Mouse (Mus musculus): ENCODE measurements around the gene Gm11172. TPM values are rescaled to one million over a fixed set of nuclear protein-coding genes. Genes with fewer than 3 reads are reported as not detected.

The Gm11172 gene
- polyA plus RNA-seq (2014; fragmentation: Nextera tagmentation; extraction: Ambion mirVana): not detected in 2 replicates

- Histone ChIP-seq H3K27me3 (ENCODE audit: control insufficient read depth, insufficient read depth, low read length) (no peaks in the 10 kb centered on the region), H3K9ac (ENCODE audit: low read length) (no peak within 1 kb of the TSS)
Observed at GRCm38 (mm10) chr16:10812865-10813371, at the start of gene Gm11172. Gene Gm11172 (plus strand): TSS chr16:10812915.

GRCm38 (mm10) chr16:10763540-10764264, 49.0 kb upstream of the Gm11172 start:
- H3K9ac ChIP-seq (ENCODE audit: low read length): no peak overlapping the region
- H3K36me3 ChIP-seq (ENCODE audit: control insufficient read depth, insufficient read depth, low read length): no peaks in the 10 kb centered on the region
- H3K9me3 ChIP-seq (ENCODE audit: control insufficient read depth, low read length): no peaks in the 10 kb centered on the region
- no peak overlapping the region for H3K4me2 ChIP-seq (ENCODE audit: low read length)
- H3K27ac ChIP-seq (replicated peaks in 1 of 2; ENCODE audit: control insufficient read depth in 1 of 2, insufficient read depth in 1 of 2, low read depth in 2 of 2, low read length in 2 of 2): no peak overlapping the region
- H3K4me3 ChIP-seq (ENCODE audit: control insufficient read depth in 1 of 2, insufficient read depth in 1 of 2, low read depth in 1 of 2, low read length in 2 of 2): no peak overlapping the region
- H3K27me3 ChIP-seq (ENCODE audit: control insufficient read depth, insufficient read depth, low read length): 0 out of 2 replicates have a peak, but pooled peaks cover 3% of the 10 kb centered on the region
- ATAC-seq (ENCODE audit: insufficient number of reproducible peaks, insufficient read depth, low FRiP score, low read depth): no peak
- WGBS: 53% methylated on average over 6 of the region's 6 CpGs
- peaks cover 0 to 5% of the 10 kb centered on the region in 2 experiments; a peak in 2 of 4 replicates for H3K4me1 ChIP-seq (ENCODE audit: control insufficient read depth in 2 of 2, insufficient read depth in 2 of 2, low read length in 2 of 2)

More at GRCm38 (mm10) chr16:10812865-10813371, at the start of gene Gm11172:
- Histone ChIP-seq H3K36me3 (ENCODE audit: control insufficient read depth, insufficient read depth, low read length) (no peaks in the 10 kb centered on the region), H3K27ac (replicated peaks in 1 of 2; ENCODE audit: control insufficient read depth in 1 of 2, insufficient read depth in 1 of 2, low read depth in 2 of 2, low read length in 2 of 2) (no peak within 1 kb of the TSS), H3K9me3 (ENCODE audit: control insufficient read depth, low read length) (no peaks in the 10 kb centered on the region), H3K4me2 (ENCODE audit: low read length) (no peak within 1 kb of the TSS), H3K4me3 (ENCODE audit: control insufficient read depth in 1 of 2, insufficient read depth in 1 of 2, low read depth in 1 of 2, low read length in 2 of 2) (no peak within 1 kb of the TSS), H3K4me1 (ENCODE audit: control insufficient read depth in 2 of 2, insufficient read depth in 2 of 2, low read length in 2 of 2) (peaks cover 12 to 20% of the 10 kb centered on the region in 2 experiments)
- ATAC-seq (ENCODE audit: insufficient number of reproducible peaks, insufficient read depth, low FRiP score, low read depth): no peak
- WGBS: 77% methylated on average over 2 of the region's 2 CpGs

GRCm38 (mm10) chr16:10764323-10764722, 48.4 kb upstream of the Gm11172 start:
- Histone ChIP-seq H3K27me3 (ENCODE audit: control insufficient read depth, insufficient read depth, low read length) (0 out of 2 replicates have a peak, but pooled peaks cover 3% of the 10 kb centered on the region), H3K36me3 (ENCODE audit: control insufficient read depth, insufficient read depth, low read length) (no peaks in the 10 kb centered on the region), H3K27ac (replicated peaks in 1 of 2; ENCODE audit: control insufficient read depth in 1 of 2, insufficient read depth in 1 of 2, low read depth in 2 of 2, low read length in 2 of 2) (no peak overlapping the region), H3K4me2 (ENCODE audit: low read length) (no peak overlapping the region), H3K9ac (ENCODE audit: low read length) (no peak overlapping the region), H3K4me3 (ENCODE audit: control insufficient read depth in 1 of 2, insufficient read depth in 1 of 2, low read depth in 1 of 2, low read length in 2 of 2) (no peak overlapping the region), H3K9me3 (ENCODE audit: control insufficient read depth, low read length) (no peaks in the 10 kb centered on the region), H3K4me1 (ENCODE audit: control insufficient read depth in 2 of 2, insufficient read depth in 2 of 2, low read length in 2 of 2) (peaks cover 0 to 5% of the 10 kb centered on the region in 2 experiments; a peak in 2 of 4 replicates)
- no peak for ATAC-seq (ENCODE audit: insufficient number of reproducible peaks, insufficient read depth, low FRiP score, low read depth)
- 58% methylated on average over 2 of the region's 2 CpGs for WGBS

DNA sequence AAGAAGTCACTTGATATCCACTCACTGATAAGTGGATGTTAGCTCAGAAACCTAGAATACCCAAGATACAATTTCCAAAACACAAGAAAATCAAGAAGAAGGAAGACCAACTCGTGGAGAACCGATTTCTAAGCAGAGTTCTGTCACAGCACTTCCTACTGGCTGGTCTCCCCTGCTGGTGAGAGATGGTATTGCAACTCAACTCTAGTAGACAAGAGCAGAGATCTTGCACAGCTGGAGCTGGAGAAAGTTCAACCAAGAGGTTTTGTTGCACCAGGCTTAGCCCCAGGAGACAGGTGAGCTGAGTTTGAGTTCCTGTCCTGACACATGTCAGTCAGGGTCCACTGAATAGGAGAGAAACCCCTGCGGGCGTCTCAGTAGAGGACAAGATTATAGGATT, 45.6 kb upstream of the Gm11172 start:
- no peak for ATAC-seq (ENCODE audit: insufficient number of reproducible peaks, insufficient read depth, low FRiP score, low read depth)
- peaks cover 4 to 12% of the 10 kb centered on the region in 2 experiments; a peak in 2 of 4 replicates for H3K4me1 ChIP-seq (ENCODE audit: control insufficient read depth in 2 of 2, insufficient read depth in 2 of 2, low read length in 2 of 2)
- WGBS: 38% methylated on average over 4 of the region's 4 CpGs
- H3K9ac ChIP-seq (ENCODE audit: low read length): no peak overlapping the region
- H3K4me2 ChIP-seq (ENCODE audit: low read length): no peak overlapping the region
- H3K4me3 ChIP-seq (ENCODE audit: control insufficient read depth in 1 of 2, insufficient read depth in 1 of 2, low read depth in 1 of 2, low read length in 2 of 2): no peak overlapping the region
- no peaks in the 10 kb centered on the region for H3K9me3 ChIP-seq (ENCODE audit: control insufficient read depth, low read length)
- H3K27ac ChIP-seq (replicated peaks in 1 of 2; ENCODE audit: control insufficient read depth in 1 of 2, insufficient read depth in 1 of 2, low read depth in 2 of 2, low read length in 2 of 2): no peak overlapping the region
- H3K27me3 ChIP-seq (ENCODE audit: control insufficient read depth, insufficient read depth, low read length): 0 out of 2 replicates have a peak, but pooled peaks cover 2% of the 10 kb centered on the region
- no peaks in the 10 kb centered on the region for H3K36me3 ChIP-seq (ENCODE audit: control insufficient read depth, insufficient read depth, low read length)

- WGBS: 55% methylated on average over 9 of the region's 9 CpGs
Observed at GRCm38 (mm10) chr16:10768821-10769220, 43.9 kb upstream of the Gm11172 start.

DNA sequence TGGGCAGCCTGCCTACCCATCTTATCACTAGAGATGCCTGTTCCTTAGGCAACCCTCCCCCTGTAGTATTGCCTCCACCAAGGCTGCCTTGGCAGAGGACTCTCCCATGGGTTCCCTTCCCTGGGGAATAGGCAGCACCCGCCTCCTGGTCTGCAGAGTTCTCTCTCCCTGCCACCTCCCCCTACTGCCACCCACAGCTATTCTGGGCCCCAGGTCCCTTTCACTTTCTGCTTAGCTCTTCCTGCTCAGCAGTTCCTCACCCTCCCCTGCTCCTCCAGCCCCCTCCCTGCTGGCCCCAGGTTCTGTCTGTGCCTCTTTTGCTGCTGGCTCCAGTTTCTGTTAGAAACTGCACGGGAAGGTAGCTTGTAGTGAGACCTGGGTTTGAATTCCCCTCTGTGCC, 43.1 kb upstream of the Gm11172 start:
- Histone ChIP-seq H3K36me3 (ENCODE audit: control insufficient read depth, insufficient read depth, low read length) (no peaks in the 10 kb centered on the region), H3K9me3 (ENCODE audit: control insufficient read depth, low read length) (no peaks in the 10 kb centered on the region), H3K9ac (ENCODE audit: low read length) (no peak overlapping the region), H3K27ac (replicated peaks in 1 of 2; ENCODE audit: control insufficient read depth in 1 of 2, insufficient read depth in 1 of 2, low read depth in 2 of 2, low read length in 2 of 2) (no peak overlapping the region), H3K4me3 (ENCODE audit: control insufficient read depth in 1 of 2, insufficient read depth in 1 of 2, low read depth in 1 of 2, low read length in 2 of 2) (no peak overlapping the region), H3K27me3 (ENCODE audit: control insufficient read depth, insufficient read depth, low read length) (no peaks in the 10 kb centered on the region), H3K4me2 (ENCODE audit: low read length) (no peak overlapping the region), H3K4me1 (ENCODE audit: control insufficient read depth in 2 of 2, insufficient read depth in 2 of 2, low read length in 2 of 2) (peaks cover 4 to 12% of the 10 kb centered on the region in 2 experiments; a peak in 2 of 4 replicates)
- whole genome bisulfite sequencing: 32% methylated on average over 2 of the region's 2 CpGs
- ATAC-seq (ENCODE audit: insufficient number of reproducible peaks, insufficient read depth, low FRiP score, low read depth): no peak

More at GRCm38 (mm10) chr16:10768821-10769220, 43.9 kb upstream of the Gm11172 start:
- Histone ChIP-seq H3K27ac (replicated peaks in 1 of 2; ENCODE audit: control insufficient read depth in 1 of 2, insufficient read depth in 1 of 2, low read depth in 2 of 2, low read length in 2 of 2) (no peak overlapping the region), H3K27me3 (ENCODE audit: control insufficient read depth, insufficient read depth, low read length) (no peaks in the 10 kb centered on the region), H3K4me2 (ENCODE audit: low read length) (no peak overlapping the region), H3K4me1 (ENCODE audit: control insufficient read depth in 2 of 2, insufficient read depth in 2 of 2, low read length in 2 of 2) (peaks cover 4 to 12% of the 10 kb centered on the region in 2 experiments; a peak in 2 of 4 replicates), H3K36me3 (ENCODE audit: control insufficient read depth, insufficient read depth, low read length) (no peaks in the 10 kb centered on the region), H3K4me3 (ENCODE audit: control insufficient read depth in 1 of 2, insufficient read depth in 1 of 2, low read depth in 1 of 2, low read length in 2 of 2) (no peak overlapping the region), H3K9me3 (ENCODE audit: control insufficient read depth, low read length) (no peaks in the 10 kb centered on the region), H3K9ac (ENCODE audit: low read length) (no peak overlapping the region)
- no peak for ATAC-seq (ENCODE audit: insufficient number of reproducible peaks, insufficient read depth, low FRiP score, low read depth)

- H3K4me3 ChIP-seq (ENCODE audit: control insufficient read depth in 1 of 2, insufficient read depth in 1 of 2, low read depth in 1 of 2, low read length in 2 of 2): no peak overlapping the region
- no peak overlapping the region for H3K4me2 ChIP-seq (ENCODE audit: low read length)
- no peaks in the 10 kb centered on the region for H3K9me3 ChIP-seq (ENCODE audit: control insufficient read depth, low read length)
- H3K9ac ChIP-seq (ENCODE audit: low read length): no peak overlapping the region
- H3K27me3 ChIP-seq (ENCODE audit: control insufficient read depth, insufficient read depth, low read length): no peaks in the 10 kb centered on the region
- WGBS: 52% methylated on average over 4 of the region's 4 CpGs
- no peaks in the 10 kb centered on the region for H3K36me3 ChIP-seq (ENCODE audit: control insufficient read depth, insufficient read depth, low read length)
- H3K4me1 ChIP-seq (ENCODE audit: control insufficient read depth in 2 of 2, insufficient read depth in 2 of 2, low read length in 2 of 2): peaks cover 4 to 12% of the 10 kb centered on the region in 2 experiments; a peak in 2 of 4 replicates
- H3K27ac ChIP-seq (replicated peaks in 1 of 2; ENCODE audit: control insufficient read depth in 1 of 2, insufficient read depth in 1 of 2, low read depth in 2 of 2, low read length in 2 of 2): no peak overlapping the region
- ATAC-seq (ENCODE audit: insufficient number of reproducible peaks, insufficient read depth, low FRiP score, low read depth): no peak
Observed at GRCm38 (mm10) chr16:10770531-10771325, 42.0 kb upstream of the Gm11172 start.
